Mouse (Mus musculus): ENCODE results near the gene Rbm8a2.

Gene Rbm8a2

DNA sequence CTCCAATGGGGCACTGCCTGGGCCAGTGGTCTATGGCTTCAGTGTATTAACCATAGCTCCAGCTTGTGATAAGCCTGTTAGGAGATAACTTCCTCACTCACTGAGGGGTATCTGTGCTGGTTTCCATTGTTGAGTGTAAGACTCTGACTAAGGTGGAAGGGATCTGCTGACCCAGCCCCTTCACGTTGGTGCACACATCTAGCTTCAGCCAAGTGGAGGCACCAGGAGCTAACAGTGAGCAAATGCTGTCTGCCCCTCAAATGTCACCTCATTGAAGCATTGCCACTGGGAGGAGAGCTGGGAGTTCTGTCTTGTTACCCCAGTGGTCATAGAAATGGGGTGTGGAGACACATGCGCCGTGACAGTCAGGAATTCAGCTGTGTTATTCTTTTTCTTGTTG is 40.2 kb downstream of the Rbm8a2 start:
- ChIA-PET POLR2A (no interaction called here), CTCF (interaction anchor here in 2 of 4 experiments (0.6 to 0.7 kb wide), 4 partner anchors 10 to 830 kb away, joined by 7 to 12 read pairs (median 9); no protein-coding TSS in a partner anchor)

DNA sequence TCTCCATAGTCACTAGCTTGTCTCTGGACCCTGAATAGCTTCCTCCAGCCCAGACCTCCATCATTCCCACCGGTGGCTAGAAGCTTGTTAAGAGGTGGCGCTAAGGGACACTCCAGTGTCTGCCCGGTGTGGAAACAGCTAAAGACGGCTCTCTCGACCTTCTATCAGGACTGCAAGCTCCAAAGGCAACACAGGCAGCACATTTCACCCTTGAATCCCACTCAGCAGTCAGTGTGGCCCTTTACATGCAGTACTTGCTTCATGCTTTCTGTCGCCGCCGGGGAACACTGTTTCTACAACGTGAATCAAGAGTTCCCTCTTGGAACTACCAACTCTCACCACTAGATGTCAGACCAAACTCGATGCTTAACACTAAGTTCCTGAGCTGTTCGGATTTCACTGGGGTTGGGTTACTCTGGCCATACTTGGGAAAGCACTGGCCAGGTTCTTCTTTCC is 42.6 kb downstream of the Rbm8a2 start:
- CTCF ChIA-PET: interaction anchor here (0.5 to 1.7 kb wide), 23 partner anchors 8 to 1067 kb away, joined by 3 to 8 read pairs (median 3); no protein-coding TSS in a partner anchor
- POLR2A ChIA-PET: interaction anchor here in 1 of 4 experiments (1.0 kb wide), 1 partner anchor 177 kb away, joined by 3 read pairs; no protein-coding TSS in a partner anchor

DNA sequence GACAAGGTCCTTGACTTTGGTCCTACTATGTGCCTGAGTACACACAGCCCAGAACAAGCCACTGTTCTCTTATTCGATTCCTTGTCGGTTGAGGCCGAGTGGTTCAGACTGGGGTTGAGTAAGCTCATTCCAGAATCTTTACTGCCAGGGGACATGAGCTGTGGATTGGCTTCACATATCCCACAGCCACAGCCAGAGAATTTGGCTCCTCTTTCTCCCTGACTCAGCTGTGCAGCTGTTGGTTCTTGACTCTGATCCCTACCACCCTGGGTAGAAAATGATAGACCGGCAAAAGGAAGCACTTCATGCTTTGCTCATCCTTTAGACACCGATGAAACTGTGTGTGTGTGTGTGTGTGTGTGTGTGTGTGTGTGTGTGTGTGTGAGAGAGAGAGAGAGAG is 47.5 kb downstream of the Rbm8a2 start:
- ChIA-PET POLR2A (interaction anchor here in 2 of 4 experiments (0.7 to 0.8 kb wide), 2 partner anchors 180 to 911 kb away, joined by 5 read pairs; no protein-coding TSS in a partner anchor), CTCF (no interaction called here)
